Mouse (Mus musculus): ENCODE measurements around the gene Edn1.
A peak's percentile ranks its signal among the peaks of the same experiment; 100 is the strongest.

The Edn1 gene

GRCm38 (mm10) chr13:42301161-42301721 is at the start of gene Edn1:
TSS of gene Edn1 (plus strand) at chr13:42301476.
- peak; percentile 60 to 68 for DNase-seq

GRCm38 (mm10) chr13:42253821-42254220 is 47.5 kb upstream of the Edn1 start:
- no peak for DNase-seq

- DNase-seq = no peak
Measured at GRCm38 (mm10) chr13:42255105-42255504, 46.2 kb upstream of the Edn1 start.

- DNase-seq = no peak
Measured at GRCm38 (mm10) chr13:42258422-42258821, 42.9 kb upstream of the Edn1 start.

- DNase-seq = no peak
Measured at GRCm38 (mm10) chr13:42260667-42261066, 40.6 kb upstream of the Edn1 start.

GRCm38 (mm10) chr13:42270051-42270450 is 31.2 kb upstream of the Edn1 start:
- no peak for DNase-seq

GRCm38 (mm10) chr13:42276774-42277454 is 24.4 kb upstream of the Edn1 start:
- DNase-seq = peak in 1 of 2 experiments; percentile 10

GRCm38 (mm10) chr13:42277751-42278150 is 23.5 kb upstream of the Edn1 start:
- peak; percentile 79 to 81 for DNase-seq

- no peak for DNase-seq
Measured at GRCm38 (mm10) chr13:42285896-42286295, 15.4 kb upstream of the Edn1 start.

GRCm38 (mm10) chr13:42286768-42287167 is 14.5 kb upstream of the Edn1 start:
- DNase-seq = no peak

- DNase-seq = no peak
Measured at GRCm38 (mm10) chr13:42292593-42292992, 8.7 kb upstream of the Edn1 start.

- peak; percentile 60 to 61 for DNase-seq
Measured at GRCm38 (mm10) chr13:42298302-42298701, 3.0 kb upstream of the Edn1 start.

GRCm38 (mm10) chr13:42298766-42299165 is 2.5 kb upstream of the Edn1 start:
- peak; percentile 49 to 62 for DNase-seq

GRCm38 (mm10) chr13:42300567-42300966 is 709 bp upstream of the Edn1 start:
- peak; percentile 88 to 91 for DNase-seq

GRCm38 (mm10) chr13:42301961-42302861 is 935 bp downstream of the Edn1 start:
- DNase-seq = peak; percentile 38 to 48

- peak; percentile 48 to 51 for DNase-seq
Measured at GRCm38 (mm10) chr13:42303180-42303929, 2.1 kb downstream of the Edn1 start.

GRCm38 (mm10) chr13:42304139-42304538 is 2.9 kb downstream of the Edn1 start:
- no peak for DNase-seq

- no peak for DNase-seq
Measured at GRCm38 (mm10) chr13:42306870-42307800, 5.9 kb downstream of the Edn1 start.

- DNase-seq = no peak
Measured at GRCm38 (mm10) chr13:42308368-42309103, 7.3 kb downstream of the Edn1 start.

GRCm38 (mm10) chr13:42309804-42310203 is 8.5 kb downstream of the Edn1 start:
- no peak for DNase-seq

- DNase-seq = no peak
Measured at GRCm38 (mm10) chr13:42315628-42316027, 14.4 kb downstream of the Edn1 start.
